Mouse (Mus musculus): Measurements from ENCODE around the gene Wfdc17. TPM values are rescaled to one million over a fixed set of nuclear protein-coding genes. Genes with fewer than 3 reads are reported as not detected.

Wfdc17 gene
- polyA plus RNA-seq (2014; fragmentation: Nextera tagmentation; extraction: Ambion mirVana): 1.2 and 2.0 TPM in 2 replicates

DNA sequence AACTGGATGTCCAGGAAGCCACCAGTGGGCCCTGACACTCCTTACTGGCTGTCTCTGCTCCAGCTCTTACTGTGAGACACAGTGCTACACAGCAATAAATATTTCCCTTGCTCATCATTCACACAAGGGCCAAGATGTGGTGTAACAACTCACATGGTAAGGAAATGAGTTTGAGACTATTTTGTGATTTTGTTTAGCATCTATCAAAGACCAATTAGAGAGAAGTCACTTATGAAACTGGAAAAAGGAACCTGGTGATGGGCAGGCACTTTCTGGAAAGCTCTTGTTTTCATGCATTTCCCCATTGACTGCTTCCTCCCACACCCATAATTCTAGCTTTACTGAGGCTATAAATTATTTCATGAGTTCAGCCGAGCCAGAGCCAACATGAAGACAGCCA is at the start of gene Wfdc17:
Gene Wfdc17, plus strand, starts transcription at position 287 of the 400 bp plus-strand sequence.
- H3K4me2 ChIP-seq (replicated peaks; ENCODE audit: low read depth, low read length): no peak within 1 kb of the TSS
- ATAC-seq (ENCODE audit: insufficient number of reproducible peaks, insufficient read depth, low FRiP score, low read depth): no peak
- no peaks in the 10 kb centered on the region for H3K9me3 ChIP-seq (ENCODE audit: control insufficient read depth, low read depth, low read length)
- H3K27me3 ChIP-seq (ENCODE audit: control insufficient read depth, insufficient read depth, low read length): no peaks in the 10 kb centered on the region
- H3K27ac ChIP-seq (ENCODE audit: low read length): no peak within 1 kb of the TSS
- no peaks in the 10 kb centered on the region for H3K4me1 ChIP-seq (ENCODE audit: control insufficient read depth, insufficient read depth, low read length)
- no peak within 1 kb of the TSS for H3K9ac ChIP-seq (replicated peaks; ENCODE audit: low read depth, low read length)
- 26% methylated on average over 1 of the region's 1 CpGs for WGBS
- no peaks in the 10 kb centered on the region for H3K36me3 ChIP-seq (ENCODE audit: control insufficient read depth, insufficient read depth, low read length)
- no peak within 1 kb of the TSS for H3K4me3 ChIP-seq (ENCODE audit: low read depth, low read length)

- Histone ChIP-seq H3K27ac (ENCODE audit: low read length) (no peak overlapping the region), H3K4me1 (ENCODE audit: control insufficient read depth, insufficient read depth, low read length) (no peaks in the 10 kb centered on the region), H3K36me3 (ENCODE audit: control insufficient read depth, insufficient read depth, low read length) (no peaks in the 10 kb centered on the region), H3K4me3 (ENCODE audit: low read depth, low read length) (no peak overlapping the region), H3K4me2 (replicated peaks; ENCODE audit: low read depth, low read length) (no peak overlapping the region), H3K9me3 (ENCODE audit: control insufficient read depth, low read depth, low read length) (no peaks in the 10 kb centered on the region), H3K27me3 (ENCODE audit: control insufficient read depth, insufficient read depth, low read length) (no peaks in the 10 kb centered on the region), H3K9ac (replicated peaks; ENCODE audit: low read depth, low read length) (no peak overlapping the region)
- ATAC-seq (ENCODE audit: insufficient number of reproducible peaks, insufficient read depth, low FRiP score, low read depth): no peak
- WGBS: 90% methylated on average over 8 of the region's 8 CpGs
Measured at GRCm38 (mm10) chr11:83654606-83655005, 49.2 kb upstream of the Wfdc17 start.

DNA sequence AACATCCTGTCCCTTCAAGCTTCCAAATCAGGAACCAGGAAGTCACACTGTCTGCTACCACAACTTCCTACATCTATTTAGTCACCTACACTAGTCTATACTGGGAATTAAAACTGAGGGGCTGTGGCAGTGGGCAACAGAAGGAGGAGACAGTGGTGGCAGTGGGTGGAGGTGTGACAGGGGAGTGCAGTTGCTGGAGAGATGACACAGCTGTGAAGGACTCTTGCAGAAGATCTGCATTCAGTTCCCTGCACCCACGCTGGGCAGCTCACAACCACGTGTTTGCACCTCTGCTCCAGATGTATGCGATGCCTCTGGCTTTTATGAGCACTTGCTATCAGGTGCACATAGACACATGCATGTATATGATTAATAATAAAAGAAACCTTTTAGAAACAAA is 46.3 kb upstream of the Wfdc17 start:
- Histone ChIP-seq H3K27ac (ENCODE audit: low read length) (no peak overlapping the region), H3K4me3 (ENCODE audit: low read depth, low read length) (no peak overlapping the region), H3K9me3 (ENCODE audit: control insufficient read depth, low read depth, low read length) (no peaks in the 10 kb centered on the region), H3K36me3 (ENCODE audit: control insufficient read depth, insufficient read depth, low read length) (no peaks in the 10 kb centered on the region), H3K4me1 (ENCODE audit: control insufficient read depth, insufficient read depth, low read length) (no peaks in the 10 kb centered on the region), H3K9ac (replicated peaks; ENCODE audit: low read depth, low read length) (no peak overlapping the region), H3K4me2 (replicated peaks; ENCODE audit: low read depth, low read length) (no peak overlapping the region), H3K27me3 (ENCODE audit: control insufficient read depth, insufficient read depth, low read length) (no peaks in the 10 kb centered on the region)
- WGBS: 72% methylated on average over 3 of the region's 3 CpGs
- no peak for ATAC-seq (ENCODE audit: insufficient number of reproducible peaks, insufficient read depth, low FRiP score, low read depth)

GRCm38 (mm10) chr11:83658797-83659196 is 45.0 kb upstream of the Wfdc17 start:
- Histone ChIP-seq H3K4me2 (replicated peaks; ENCODE audit: low read depth, low read length) (no peak overlapping the region), H3K27ac (ENCODE audit: low read length) (no peak overlapping the region), H3K27me3 (ENCODE audit: control insufficient read depth, insufficient read depth, low read length) (no peaks in the 10 kb centered on the region), H3K4me1 (ENCODE audit: control insufficient read depth, insufficient read depth, low read length) (no peaks in the 10 kb centered on the region), H3K4me3 (ENCODE audit: low read depth, low read length) (no peak overlapping the region), H3K9me3 (ENCODE audit: control insufficient read depth, low read depth, low read length) (no peaks in the 10 kb centered on the region), H3K36me3 (ENCODE audit: control insufficient read depth, insufficient read depth, low read length) (no peaks in the 10 kb centered on the region), H3K9ac (replicated peaks; ENCODE audit: low read depth, low read length) (no peak overlapping the region)
- 74% methylated on average over 6 of the region's 6 CpGs for WGBS
- ATAC-seq (ENCODE audit: insufficient number of reproducible peaks, insufficient read depth, low FRiP score, low read depth): no peak

GRCm38 (mm10) chr11:83662204-83662603 is 41.6 kb upstream of the Wfdc17 start, which contains the start of gene Ccl4:
Ccl4 (plus strand) TSS chr11:83662584.
- Histone ChIP-seq H3K4me3 (ENCODE audit: low read depth, low read length) (no peak within 1 kb of the TSS), H3K4me1 (ENCODE audit: control insufficient read depth, insufficient read depth, low read length) (no peaks in the 10 kb centered on the region), H3K4me2 (replicated peaks; ENCODE audit: low read depth, low read length) (no peak within 1 kb of the TSS), H3K27me3 (ENCODE audit: control insufficient read depth, insufficient read depth, low read length) (no peaks in the 10 kb centered on the region), H3K9ac (replicated peaks; ENCODE audit: low read depth, low read length) (no peak within 1 kb of the TSS), H3K9me3 (ENCODE audit: control insufficient read depth, low read depth, low read length) (no peaks in the 10 kb centered on the region), H3K27ac (ENCODE audit: low read length) (no peak within 1 kb of the TSS), H3K36me3 (ENCODE audit: control insufficient read depth, insufficient read depth, low read length) (no peaks in the 10 kb centered on the region)
- no peak for ATAC-seq (ENCODE audit: insufficient number of reproducible peaks, insufficient read depth, low FRiP score, low read depth)
- WGBS: 76% methylated on average over 6 of the region's 6 CpGs

DNA sequence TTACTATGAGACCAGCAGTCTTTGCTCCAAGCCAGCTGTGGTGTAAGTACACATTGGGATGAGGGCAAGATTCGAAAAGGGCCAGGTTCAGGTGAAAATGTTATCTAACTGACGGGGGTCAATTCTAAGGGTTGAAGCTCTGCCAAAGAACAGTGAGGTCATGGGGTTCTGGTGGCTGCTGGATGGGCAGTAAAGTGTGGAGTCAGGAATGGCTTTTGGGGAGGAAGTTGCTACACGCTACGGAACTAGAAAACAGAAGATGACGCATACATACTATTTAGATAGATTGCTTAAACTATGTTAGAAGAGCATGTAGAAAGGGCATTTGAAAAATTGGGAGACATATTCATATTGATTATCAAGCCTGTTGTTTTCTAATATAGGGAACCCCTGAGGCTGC is 40.3 kb upstream of the Wfdc17 start:
- H3K9ac ChIP-seq (replicated peaks; ENCODE audit: low read depth, low read length): no peak overlapping the region
- no peak for ATAC-seq (ENCODE audit: insufficient number of reproducible peaks, insufficient read depth, low FRiP score, low read depth)
- H3K9me3 ChIP-seq (ENCODE audit: control insufficient read depth, low read depth, low read length): no peaks in the 10 kb centered on the region
- no peak overlapping the region for H3K4me2 ChIP-seq (replicated peaks; ENCODE audit: low read depth, low read length)
- H3K27me3 ChIP-seq (ENCODE audit: control insufficient read depth, insufficient read depth, low read length): no peaks in the 10 kb centered on the region
- no peak overlapping the region for H3K4me3 ChIP-seq (ENCODE audit: low read depth, low read length)
- 54% methylated on average over 5 of the region's 5 CpGs for WGBS
- no peak overlapping the region for H3K27ac ChIP-seq (ENCODE audit: low read length)
- H3K36me3 ChIP-seq (ENCODE audit: control insufficient read depth, insufficient read depth, low read length): no peaks in the 10 kb centered on the region
- H3K4me1 ChIP-seq (ENCODE audit: control insufficient read depth, insufficient read depth, low read length): no peaks in the 10 kb centered on the region

DNA sequence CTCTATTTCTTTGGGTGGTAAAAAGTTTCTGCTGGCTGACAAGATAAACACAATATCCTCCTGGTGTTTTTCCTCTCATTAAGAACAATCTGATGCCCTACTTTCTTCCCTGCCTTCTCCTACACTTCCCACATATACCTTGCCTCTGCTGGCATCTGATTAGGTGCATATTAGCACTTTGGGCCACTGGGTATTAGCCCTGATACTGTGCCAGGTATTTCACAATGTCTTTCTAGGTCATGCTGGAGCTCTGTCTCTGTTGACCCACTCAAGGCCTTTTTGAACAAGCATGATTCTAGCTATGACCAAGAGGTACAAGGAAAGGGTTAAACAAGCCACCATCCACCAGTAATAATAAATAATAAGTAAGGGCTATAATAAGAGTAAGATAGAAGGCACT is 32.0 kb upstream of the Wfdc17 start:
- Histone ChIP-seq H3K4me3 (ENCODE audit: low read depth, low read length) (no peak overlapping the region), H3K4me1 (ENCODE audit: control insufficient read depth, insufficient read depth, low read length) (no peaks in the 10 kb centered on the region), H3K27me3 (ENCODE audit: control insufficient read depth, insufficient read depth, low read length) (no peaks in the 10 kb centered on the region), H3K4me2 (replicated peaks; ENCODE audit: low read depth, low read length) (no peak overlapping the region), H3K9me3 (ENCODE audit: control insufficient read depth, low read depth, low read length) (no peaks in the 10 kb centered on the region), H3K27ac (ENCODE audit: low read length) (no peak overlapping the region), H3K36me3 (ENCODE audit: control insufficient read depth, insufficient read depth, low read length) (no peaks in the 10 kb centered on the region), H3K9ac (replicated peaks; ENCODE audit: low read depth, low read length) (no peak overlapping the region)
- ATAC-seq (ENCODE audit: insufficient number of reproducible peaks, insufficient read depth, low FRiP score, low read depth): no peak

- 94% methylated on average over 1 of the region's 1 CpGs for WGBS
- Histone ChIP-seq H3K4me3 (ENCODE audit: low read depth, low read length) (no peak overlapping the region), H3K27ac (ENCODE audit: low read length) (no peak overlapping the region), H3K9me3 (ENCODE audit: control insufficient read depth, low read depth, low read length) (no peaks in the 10 kb centered on the region), H3K36me3 (ENCODE audit: control insufficient read depth, insufficient read depth, low read length) (no peaks in the 10 kb centered on the region), H3K27me3 (ENCODE audit: control insufficient read depth, insufficient read depth, low read length) (no peaks in the 10 kb centered on the region), H3K4me1 (ENCODE audit: control insufficient read depth, insufficient read depth, low read length) (no peaks in the 10 kb centered on the region), H3K9ac (replicated peaks; ENCODE audit: low read depth, low read length) (no peak overlapping the region), H3K4me2 (replicated peaks; ENCODE audit: low read depth, low read length) (no peak overlapping the region)
- no peak for ATAC-seq (ENCODE audit: insufficient number of reproducible peaks, insufficient read depth, low FRiP score, low read depth)
Measured at GRCm38 (mm10) chr11:83675665-83676064, 28.1 kb upstream of the Wfdc17 start.

DNA sequence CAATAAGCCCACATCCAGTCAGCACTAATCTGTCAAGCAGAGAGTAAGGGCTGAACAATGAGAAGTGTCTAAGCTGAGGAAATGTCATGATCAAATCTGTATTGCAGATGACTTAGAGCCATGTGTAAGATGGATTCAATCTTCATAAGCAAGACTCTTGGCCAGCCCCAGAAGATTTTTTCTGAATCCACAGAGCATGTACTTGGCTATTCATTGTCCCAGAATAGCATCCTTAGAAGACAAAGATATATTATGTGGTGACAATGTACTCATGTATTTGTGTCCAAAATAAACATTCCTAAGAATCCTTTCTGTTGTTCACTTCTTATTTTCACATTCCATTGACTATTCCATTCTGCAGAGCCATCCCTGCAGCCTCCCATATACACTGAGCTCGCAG is 13.9 kb upstream of the Wfdc17 start:
- no peak overlapping the region for H3K27ac ChIP-seq (ENCODE audit: low read length)
- H3K27me3 ChIP-seq (ENCODE audit: control insufficient read depth, insufficient read depth, low read length): no peaks in the 10 kb centered on the region
- no peak for ATAC-seq (ENCODE audit: insufficient number of reproducible peaks, insufficient read depth, low FRiP score, low read depth)
- H3K9ac ChIP-seq (replicated peaks; ENCODE audit: low read depth, low read length): no peak overlapping the region
- no peak overlapping the region for H3K4me3 ChIP-seq (ENCODE audit: low read depth, low read length)
- no peaks in the 10 kb centered on the region for H3K36me3 ChIP-seq (ENCODE audit: control insufficient read depth, insufficient read depth, low read length)
- H3K4me1 ChIP-seq (ENCODE audit: control insufficient read depth, insufficient read depth, low read length): no peaks in the 10 kb centered on the region
- no peak overlapping the region for H3K4me2 ChIP-seq (replicated peaks; ENCODE audit: low read depth, low read length)
- WGBS: 79% methylated on average over 1 of the region's 1 CpGs
- H3K9me3 ChIP-seq (ENCODE audit: control insufficient read depth, low read depth, low read length): no peaks in the 10 kb centered on the region
